Mouse (Mus musculus) gastrocnemius, postnatal 36 days (tissue): ENCODE data around the gene Best1. TPM values are rescaled to one million over a fixed set of nuclear protein-coding genes. Genes with fewer than 3 reads are reported as not detected.

ENCODE experiments used
- DNase-seq, 2 experiments: peaks; one replicate each; pipeline ENCODE4 v3.0.0; 2022
- intact Hi-C: fragments of 180-260 bp; cut with DNase I; formaldehyde crosslinking; loops from one replicate; pipeline ENCODE4 v1.15.1; 2025
- total RNA-seq, 2 experiments: library from RNA; stranded (reverse); gene quantifications; 2 replicates each; pipeline ENCODE4 v1.2.3; 2021

The Best1 gene
- total RNA-seq, 2 experiments from 2014 or later, result 0.15 TPM; not detected in 1

- no peak for DNase-seq
- intact Hi-C loops, result no loop called here
These were observed 33.2 kb downstream of the Best1 start for GRCm38 (mm10) chr19:9968081-9968787.

GRCm38 (mm10) chr19:9966096-9966867 lies 35.2 kb downstream of the Best1 start:
- DNase-seq, result no peak
- intact Hi-C loops, result no loop called here

- DNase-seq, result no peak
- intact Hi-C loops, result no loop called here
These were observed 37.1 kb downstream of the Best1 start for GRCm38 (mm10) chr19:9964205-9964916.

GRCm38 (mm10) chr19:9960769-9961168 lies 40.7 kb downstream of the Best1 start:
- intact Hi-C loops, result no loop called here
- DNase-seq, result no peak

- DNase-seq, result no peak
- intact Hi-C loops, result loop anchor here (5.0 kb wide), 1 partner anchor 36 kb away; no protein-coding TSS in a partner anchor
These were observed 43.5 kb downstream of the Best1 start for GRCm38 (mm10) chr19:9957965-9958364.

- intact Hi-C loops, result loop anchor here (5.0 kb wide), 1 partner anchor 35 kb away; no protein-coding TSS in a partner anchor
- no peak for DNase-seq
These were observed 44.6 kb downstream of the Best1 start for GRCm38 (mm10) chr19:9956624-9957388.

- intact Hi-C loops, result loop anchor here (5.0 kb wide), 1 partner anchor 33 kb away; no protein-coding TSS in a partner anchor
These were observed 46.0 kb downstream of the Best1 start for GRCm38 (mm10) chr19:9955438-9955837.

GRCm38 (mm10) chr19:9954811-9955202 lies 46.6 kb downstream of the Best1 start:
- intact Hi-C loops, result loop anchor here (5.0 kb wide), 1 partner anchor 33 kb away; no protein-coding TSS in a partner anchor
- no peak for DNase-seq

More at GRCm38 (mm10) chr19:9955438-9955837, 46.0 kb downstream of the Best1 start:
- DNase-seq, result no peak

GRCm38 (mm10) chr19:9954055-9954810 lies 47.2 kb downstream of the Best1 start:
- intact Hi-C loops, result no loop called here
- peak; percentile 77 to 84 for DNase-seq

- DNase-seq, result no peak
- intact Hi-C loops, result no loop called here
These were observed 48.5 kb downstream of the Best1 start for GRCm38 (mm10) chr19:9952912-9953311.

GRCm38 (mm10) chr19:9952390-9952789 lies 49.0 kb downstream of the Best1 start:
- no peak for DNase-seq
- intact Hi-C loops, result no loop called here

GRCm38 (mm10) chr19:9946986-9947385 lies 54.4 kb downstream of the Best1 start:
- intact Hi-C loops, result no loop called here
- DNase-seq, result peak in 1 of 2 experiments; percentile 29

- intact Hi-C loops, result no loop called here
- peak in 1 of 2 experiments; percentile 29 for DNase-seq
These were observed 55.5 kb downstream of the Best1 start for GRCm38 (mm10) chr19:9945800-9946564.

- DNase-seq, result no peak
- intact Hi-C loops, result no loop called here
These were observed 58.6 kb downstream of the Best1 start for GRCm38 (mm10) chr19:9942539-9943533.

- intact Hi-C loops, result no loop called here
- no peak for DNase-seq
These were observed 59.6 kb downstream of the Best1 start for GRCm38 (mm10) chr19:9941809-9942208.

- intact Hi-C loops, result no loop called here
- no peak for DNase-seq
These were observed 60.5 kb downstream of the Best1 start for GRCm38 (mm10) chr19:9940903-9941302.

- DNase-seq, result no peak
- intact Hi-C loops, result no loop called here
These were observed 61.6 kb downstream of the Best1 start for GRCm38 (mm10) chr19:9939841-9940240.
